Mouse (Mus musculus): ENCODE results near the gene Kif9. TPM values are rescaled to one million over a fixed set of nuclear protein-coding genes. Genes with fewer than 3 reads are reported as not detected.

Gene Kif9
- polyA plus RNA-seq, 1 experiment from 2014 or later: 0.79 TPM

DNA sequence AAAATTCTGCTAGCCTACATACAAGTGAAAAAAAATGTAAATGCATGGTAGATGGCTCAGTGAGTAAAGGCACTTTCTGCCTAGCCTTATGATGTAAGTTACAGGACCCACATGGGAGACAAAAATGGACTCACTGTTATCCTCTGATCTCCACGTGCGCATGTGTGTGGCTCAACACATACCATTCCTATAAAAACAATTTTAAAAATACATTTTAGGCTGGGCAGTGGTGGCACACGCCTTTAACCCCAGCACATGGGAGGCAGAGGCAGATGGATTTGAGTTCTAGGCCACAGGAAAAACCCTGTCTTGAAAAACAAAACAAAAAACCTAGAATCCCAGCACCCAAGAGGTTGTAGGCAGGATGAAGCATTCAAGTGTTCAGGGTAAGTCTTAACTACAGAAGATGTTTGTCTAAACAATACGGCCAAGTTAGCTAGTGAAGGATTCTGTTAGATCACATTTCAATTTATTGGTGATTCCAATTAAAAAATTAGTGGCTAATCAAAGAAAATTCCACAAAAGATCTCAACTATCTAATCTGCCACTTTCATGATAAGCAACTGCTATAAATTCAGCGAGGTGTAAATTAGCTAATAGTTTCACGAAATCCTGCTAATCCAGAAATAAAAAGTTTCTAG, 54.5 kb downstream of the Kif9 start:
- WGBS: 20% methylated on average over 6 of the region's 6 CpGs
- H3K9ac ChIP-seq: no peak overlapping the region
- H3K27ac ChIP-seq: peak overlapping the region; percentile 98; the same call in 1 of the 2 replicates
- H3K9me3 ChIP-seq: no peaks in the 10 kb centered on the region
- peak overlapping the region; percentile 61 for H3K4me2 ChIP-seq (replicated peaks)
- H3K4me3 ChIP-seq (replicated peaks): peak overlapping the region; percentile 97
- no peak for ATAC-seq
- peaks cover 12% of the 10 kb centered on the region; the same call in 1 of the 2 replicates for H3K4me1 ChIP-seq (replicated peaks)
- H3K36me3 ChIP-seq: no peaks in the 10 kb centered on the region
- no peaks in the 10 kb centered on the region for H3K27me3 ChIP-seq (replicated peaks)

DNA sequence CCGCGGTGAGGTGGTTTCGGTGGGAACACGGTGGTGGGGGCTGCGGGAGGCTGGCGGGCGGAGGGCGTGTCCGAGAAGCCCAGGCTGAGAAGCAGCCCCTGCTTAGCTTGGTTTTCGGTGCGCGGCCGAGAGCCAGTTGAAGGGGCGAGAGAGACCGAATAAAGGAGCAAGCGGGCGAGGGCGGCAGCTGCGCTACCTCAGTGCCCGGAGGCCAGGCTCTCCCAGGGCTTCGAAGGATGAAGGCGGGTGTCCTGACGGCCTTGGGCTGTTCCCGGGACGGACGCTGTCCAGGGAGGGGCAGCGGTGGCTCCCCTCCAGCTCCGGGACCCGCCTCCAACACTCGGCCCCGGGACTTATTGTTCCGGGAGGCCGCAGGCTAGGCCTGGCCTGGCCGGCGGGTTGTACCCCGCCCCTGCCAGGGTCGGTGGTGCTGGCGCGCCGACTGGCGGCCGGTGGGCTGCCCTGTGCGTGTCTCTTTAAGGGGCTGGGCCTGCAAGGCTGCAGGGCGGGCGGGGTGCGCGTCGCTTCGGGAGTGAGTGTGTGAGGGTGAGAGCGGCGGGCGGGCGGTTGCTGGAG, 55.2 kb downstream of the Kif9 start:
- Histone ChIP-seq H3K27ac (peak overlapping the region; percentile 98), H3K4me3 (replicated peaks) (peak overlapping the region; percentile 97), H3K27me3 (replicated peaks) (no peaks in the 10 kb centered on the region), H3K36me3 (no peaks in the 10 kb centered on the region), H3K4me1 (replicated peaks) (peaks cover 12% of the 10 kb centered on the region; the same call in 1 of the 2 replicates), H3K9me3 (no peaks in the 10 kb centered on the region), H3K9ac (peak overlapping the region; percentile 99), H3K4me2 (replicated peaks) (peak overlapping the region; percentile 61)
- peak; percentile 99 for ATAC-seq
- WGBS: under 1% methylated on average over 47 of the region's 53 CpGs

DNA sequence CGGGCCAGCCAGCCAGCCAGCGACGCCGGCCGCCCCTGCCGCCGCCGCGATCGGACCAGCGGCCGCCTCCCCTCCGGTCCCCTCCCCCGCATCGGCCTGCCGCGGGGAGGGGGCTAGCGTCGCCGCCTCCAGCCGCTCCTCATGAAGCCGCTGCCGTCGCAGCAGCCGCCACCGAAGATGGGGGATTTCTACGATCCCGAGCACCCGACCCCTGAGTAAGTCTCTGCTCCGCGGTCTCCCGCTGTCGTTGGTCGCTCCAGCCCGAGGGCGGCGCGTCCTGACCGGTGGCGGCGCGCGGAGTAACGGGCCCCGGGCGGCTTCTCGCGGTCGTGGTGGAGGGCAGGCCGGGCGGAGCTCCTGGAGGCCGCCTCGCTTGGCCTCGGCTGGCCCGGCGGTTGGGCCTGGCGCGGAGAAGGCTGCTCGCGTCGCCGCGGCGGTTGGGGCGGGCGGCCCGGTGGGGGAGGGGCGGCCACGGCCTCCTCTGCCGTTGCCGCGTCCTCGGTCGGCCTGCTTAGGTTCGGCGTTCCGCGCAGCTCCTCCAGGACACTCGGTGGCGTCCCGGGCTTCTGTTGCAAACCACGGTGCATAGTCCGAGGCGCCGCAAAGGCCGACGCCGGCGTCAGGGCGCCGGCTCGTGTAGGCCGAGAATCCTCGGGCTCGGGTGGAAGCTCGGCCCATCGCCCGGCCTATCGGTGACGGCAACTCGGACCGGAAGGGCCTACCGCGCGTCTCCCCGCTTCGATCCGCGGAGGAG, 56.0 kb downstream of the Kif9 start, which contains the start of gene Setd2:
Gene Setd2 (plus strand): TSS at position 60 of the 754 bp plus-strand sequence.
- WGBS: under 1% methylated on average over 99 of the region's 109 CpGs

DNA sequence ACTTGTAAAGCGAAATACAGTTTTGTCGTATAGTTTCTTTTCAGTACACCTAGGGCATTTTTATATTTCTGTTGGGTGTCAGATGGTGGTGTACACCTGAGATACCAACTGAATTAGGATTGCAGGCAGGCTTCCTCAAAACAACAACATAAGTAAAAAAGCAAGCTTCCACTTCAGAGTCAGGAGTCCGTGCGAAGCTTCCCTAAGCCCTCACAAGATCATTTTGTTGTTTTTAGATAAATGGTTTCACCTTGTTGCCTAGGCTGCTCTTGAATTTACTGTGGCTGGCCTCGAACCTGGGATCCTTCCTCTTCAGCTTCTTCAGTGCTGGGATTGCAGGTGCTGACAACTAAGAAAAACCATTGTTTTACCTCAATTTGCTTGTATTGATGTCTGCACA, 56.9 kb downstream of the Kif9 start:
- ATAC-seq: no peak
- 26% methylated on average over 5 of the region's 5 CpGs for WGBS
- H3K36me3 ChIP-seq: no peaks in the 10 kb centered on the region
- no peaks in the 10 kb centered on the region for H3K9me3 ChIP-seq
- peak overlapping the region; percentile 99; the same call in 1 of the 2 replicates for H3K9ac ChIP-seq
- H3K27ac ChIP-seq: no peak overlapping the region
- peak overlapping the region; percentile 66 for H3K4me2 ChIP-seq (replicated peaks)
- peak overlapping the region; percentile 97 for H3K4me3 ChIP-seq (replicated peaks)
- peaks cover 12% of the 10 kb centered on the region; the same call in 1 of the 2 replicates for H3K4me1 ChIP-seq (replicated peaks)
- no peaks in the 10 kb centered on the region for H3K27me3 ChIP-seq (replicated peaks)

More for the DNA sequence above, 56.0 kb downstream of the Kif9 start, which contains the start of gene Setd2:
- Histone ChIP-seq H3K9ac (peak within 1 kb of the TSS; percentile 99), H3K4me2 (replicated peaks) (peak within 1 kb of the TSS; percentile 66), H3K4me1 (replicated peaks) (peaks cover 12% of the 10 kb centered on the region; the same call in 1 of the 2 replicates), H3K27me3 (replicated peaks) (no peaks in the 10 kb centered on the region), H3K9me3 (no peaks in the 10 kb centered on the region), H3K36me3 (no peaks in the 10 kb centered on the region), H3K4me3 (replicated peaks) (peak within 1 kb of the TSS; percentile 97), H3K27ac (peak within 1 kb of the TSS; percentile 99)
- ATAC-seq: peak; percentile 65

DNA sequence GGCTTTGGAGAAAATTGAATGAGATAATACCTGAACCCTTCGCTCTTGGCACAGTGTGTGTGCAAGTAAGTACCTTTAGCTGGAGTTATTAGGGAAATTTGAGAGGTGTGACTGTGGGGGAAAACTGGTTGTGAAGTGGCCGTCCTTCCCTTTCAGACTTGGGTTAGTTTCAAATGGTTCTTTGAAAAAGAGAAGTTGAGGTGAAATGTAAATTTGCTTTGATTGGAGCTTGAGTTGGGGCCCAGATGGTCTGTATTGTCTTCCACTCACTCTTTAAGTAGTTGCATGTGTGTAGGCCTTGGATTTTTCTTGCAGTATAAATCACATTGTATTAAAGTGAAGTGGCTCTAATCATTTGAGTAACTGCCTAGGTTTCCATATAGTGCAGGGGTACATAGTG, 58.4 kb downstream of the Kif9 start:
- WGBS: 87% methylated on average over 2 of the region's 2 CpGs
- no peak for ATAC-seq
- Histone ChIP-seq H3K9me3 (no peaks in the 10 kb centered on the region), H3K4me2 (replicated peaks) (no peak overlapping the region), H3K4me3 (replicated peaks) (no peak overlapping the region), H3K27me3 (replicated peaks) (no peaks in the 10 kb centered on the region), H3K9ac (no peak overlapping the region), H3K36me3 (no peaks in the 10 kb centered on the region), H3K27ac (no peak overlapping the region), H3K4me1 (replicated peaks) (peaks cover 12% of the 10 kb centered on the region; the same call in 1 of the 2 replicates)

DNA sequence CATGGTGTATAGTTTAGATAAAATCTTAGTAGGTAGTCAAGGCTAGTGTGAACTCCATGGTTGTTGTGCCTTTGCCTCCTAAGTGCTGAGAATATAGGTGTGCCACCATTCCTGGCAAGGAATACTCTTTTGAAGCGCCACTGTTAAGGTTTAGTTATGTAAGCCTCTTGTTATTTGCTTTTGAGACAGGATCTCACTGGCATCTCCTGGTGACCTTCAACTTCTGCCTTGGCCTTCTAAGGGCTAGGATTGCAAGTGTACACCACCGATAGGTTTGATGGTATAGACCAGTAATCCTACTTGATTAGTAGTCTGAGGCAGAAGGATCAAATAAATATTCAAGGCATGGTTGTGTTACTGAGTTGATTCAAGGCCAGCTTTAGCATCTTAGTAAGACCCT, 59.9 kb downstream of the Kif9 start:
- H3K9me3 ChIP-seq: no peaks in the 10 kb centered on the region
- H3K4me2 ChIP-seq (replicated peaks): no peak overlapping the region
- peaks cover 15% of the 10 kb centered on the region; the same call in 1 of the 2 replicates for H3K4me1 ChIP-seq (replicated peaks)
- H3K36me3 ChIP-seq: no peaks in the 10 kb centered on the region
- no peaks in the 10 kb centered on the region for H3K27me3 ChIP-seq (replicated peaks)
- no peak overlapping the region for H3K27ac ChIP-seq
- H3K9ac ChIP-seq: no peak overlapping the region
- no peak for ATAC-seq
- 95% methylated on average over 2 of the region's 2 CpGs for WGBS
- H3K4me3 ChIP-seq (replicated peaks): no peak overlapping the region

DNA sequence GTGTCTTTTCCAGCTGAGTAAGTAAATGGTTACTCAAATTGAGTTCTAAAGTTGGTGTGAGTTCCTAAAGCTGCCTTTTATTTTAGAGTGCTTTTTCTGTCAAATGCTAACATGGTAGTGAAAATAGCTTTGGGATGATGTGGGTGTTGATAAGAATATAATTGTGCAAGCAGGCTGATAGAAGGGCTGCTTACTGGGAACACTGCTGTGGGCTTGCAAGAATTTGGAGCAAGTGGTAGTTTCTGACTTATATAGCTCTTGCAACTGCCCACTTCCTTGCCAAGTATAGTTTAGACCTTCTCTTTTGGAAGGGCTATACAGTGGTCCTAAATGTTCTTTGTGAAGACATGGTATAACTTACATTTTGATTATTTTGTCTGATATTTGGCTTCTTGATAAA, 61.8 kb downstream of the Kif9 start:
- no peak overlapping the region for H3K27ac ChIP-seq
- no peak overlapping the region for H3K4me2 ChIP-seq (replicated peaks)
- no peak overlapping the region for H3K4me3 ChIP-seq (replicated peaks)
- H3K4me1 ChIP-seq (replicated peaks): peaks cover 15% of the 10 kb centered on the region; the same call in 1 of the 2 replicates
- no peaks in the 10 kb centered on the region for H3K27me3 ChIP-seq (replicated peaks)
- ATAC-seq: no peak
- no peaks in the 10 kb centered on the region for H3K36me3 ChIP-seq
- H3K9me3 ChIP-seq: no peaks in the 10 kb centered on the region
- no peak overlapping the region for H3K9ac ChIP-seq

DNA sequence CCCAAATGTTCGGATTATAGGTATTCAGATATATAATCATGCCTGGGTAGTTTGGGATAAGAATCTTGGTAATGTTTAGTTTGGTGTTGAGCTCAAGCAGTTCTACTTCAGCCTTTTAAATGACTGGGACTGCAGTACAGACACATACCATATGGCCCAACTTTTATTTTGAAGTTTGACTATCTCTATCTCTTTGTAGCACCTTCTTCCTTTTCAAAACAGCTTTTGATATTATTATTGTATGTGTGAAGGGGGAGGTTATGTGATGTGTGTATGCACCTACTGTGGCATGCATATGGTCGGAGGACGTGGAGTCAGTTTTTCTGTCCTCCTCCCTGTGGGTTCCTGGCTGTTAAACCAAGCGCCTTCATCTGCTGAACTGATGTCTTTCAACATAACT, 65.2 kb downstream of the Kif9 start:
- Histone ChIP-seq H3K4me2 (replicated peaks) (no peak overlapping the region), H3K36me3 (no peaks in the 10 kb centered on the region), H3K27me3 (replicated peaks) (no peaks in the 10 kb centered on the region), H3K9me3 (no peaks in the 10 kb centered on the region), H3K4me3 (replicated peaks) (no peak overlapping the region), H3K9ac (no peak overlapping the region), H3K27ac (no peak overlapping the region), H3K4me1 (replicated peaks) (0 out of 2 replicates have a peak, but pooled peaks cover 3% of the 10 kb centered on the region)
- ATAC-seq: no peak
- WGBS: 84% methylated on average over 4 of the region's 4 CpGs

DNA sequence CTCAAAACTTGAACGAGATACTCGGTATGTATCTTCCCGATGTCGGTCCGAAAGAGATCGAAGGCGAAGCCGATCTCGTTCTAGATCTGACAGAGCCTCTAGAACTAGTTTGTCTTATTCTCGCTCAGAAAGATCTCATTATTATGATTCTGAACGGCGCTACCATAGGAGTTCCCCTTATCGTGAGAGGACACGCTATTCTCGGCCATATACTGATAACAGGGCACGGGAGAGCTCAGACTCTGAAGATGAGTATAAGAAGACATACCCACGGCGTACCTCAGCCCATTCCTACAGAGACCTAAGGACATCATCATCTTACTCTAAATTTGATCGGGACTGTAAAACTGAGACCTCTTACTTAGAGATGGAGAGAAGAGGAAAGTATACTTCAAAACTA, 71.5 kb downstream of the Kif9 start:
- no peak for ATAC-seq
- H3K4me3 ChIP-seq (replicated peaks): no peak overlapping the region
- 95% methylated on average over 19 of the region's 19 CpGs for whole genome bisulfite sequencing
- H3K9me3 ChIP-seq: no peaks in the 10 kb centered on the region
- peaks cover 36% of the 10 kb centered on the region for H3K36me3 ChIP-seq
- H3K27ac ChIP-seq: no peak overlapping the region
- no peaks in the 10 kb centered on the region for H3K4me1 ChIP-seq (replicated peaks)
- no peak overlapping the region for H3K4me2 ChIP-seq (replicated peaks)
- no peaks in the 10 kb centered on the region for H3K27me3 ChIP-seq (replicated peaks)
- H3K9ac ChIP-seq: no peak overlapping the region

DNA sequence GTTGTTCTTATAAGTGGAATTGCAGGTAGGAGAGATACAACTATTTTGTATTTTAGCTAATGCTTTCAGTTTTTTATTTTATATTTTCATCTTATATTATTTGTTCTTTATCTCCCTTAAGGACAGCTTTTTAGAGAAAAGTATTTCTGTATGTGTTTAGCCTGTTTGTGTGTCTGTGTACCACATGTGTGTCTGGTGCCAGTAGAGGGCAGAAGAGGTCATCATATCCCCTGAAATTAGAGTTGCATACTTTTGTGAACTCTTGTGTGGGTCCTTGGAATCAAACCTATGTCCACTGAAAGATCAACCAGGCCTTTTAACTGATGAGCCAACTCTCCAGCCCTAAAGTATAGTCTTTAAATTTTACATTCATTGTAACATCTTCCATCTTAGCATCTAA, 91.6 kb downstream of the Kif9 start:
- Histone ChIP-seq H3K4me2 (replicated peaks) (no peak overlapping the region), H3K27me3 (replicated peaks) (no peaks in the 10 kb centered on the region), H3K9me3 (no peaks in the 10 kb centered on the region), H3K27ac (no peak overlapping the region), H3K9ac (no peak overlapping the region), H3K36me3 (peaks cover 22% of the 10 kb centered on the region), H3K4me3 (replicated peaks) (no peak overlapping the region), H3K4me1 (replicated peaks) (no peaks in the 10 kb centered on the region)
- no peak for ATAC-seq

Measured in intestine, embryonic 15.5 days (tissue).